Mouse (Mus musculus) kidney, adult 8-10 months (tissue): Measurements from ENCODE around the gene Cacnb4.
A peak's percentile ranks its signal among the peaks of the same experiment; 100 is the strongest.

Experiments used
- DNase-seq, 2 experiments: peaks; one replicate each; pipeline ENCODE4 v3.0.0; 2022

Cacnb4 gene

GRCm38 (mm10) chr2:52676023-52676912 lies at the start of gene Cacnb4:
Gene Cacnb4, minus strand, starts transcription at chr2:52676831.
- DNase-seq: peak in 1 of 2 experiments; percentile 22

GRCm38 (mm10) chr2:52720231-52721025 lies 43.8 kb upstream of the Cacnb4 start:
- no peak for DNase-seq

- no peak for DNase-seq
Observed at GRCm38 (mm10) chr2:52717076-52717475, 40.4 kb upstream of the Cacnb4 start.

- no peak for DNase-seq
Observed at GRCm38 (mm10) chr2:52715538-52715937, 38.9 kb upstream of the Cacnb4 start.

GRCm38 (mm10) chr2:52714111-52714510 lies 37.5 kb upstream of the Cacnb4 start:
- DNase-seq: peak in 1 of 2 experiments; percentile 19

- no peak for DNase-seq
Observed at GRCm38 (mm10) chr2:52710804-52711203, 34.2 kb upstream of the Cacnb4 start.

GRCm38 (mm10) chr2:52709417-52709816 lies 32.8 kb upstream of the Cacnb4 start:
- DNase-seq: no peak

- DNase-seq: no peak
Observed at GRCm38 (mm10) chr2:52701368-52702036, 24.9 kb upstream of the Cacnb4 start.

GRCm38 (mm10) chr2:52700352-52700751 lies 23.7 kb upstream of the Cacnb4 start:
- no peak for DNase-seq

- no peak for DNase-seq
Observed at GRCm38 (mm10) chr2:52694604-52695003, 18.0 kb upstream of the Cacnb4 start.

- peak in 1 of 2 experiments; percentile 21 for DNase-seq
Observed at GRCm38 (mm10) chr2:52691745-52692144, 15.1 kb upstream of the Cacnb4 start.

GRCm38 (mm10) chr2:52686601-52687000 lies 10.0 kb upstream of the Cacnb4 start:
- DNase-seq: no peak

GRCm38 (mm10) chr2:52677589-52677988 lies 958 bp upstream of the Cacnb4 start:
- no peak for DNase-seq

GRCm38 (mm10) chr2:52676913-52677303 lies 277 bp upstream of the Cacnb4 start:
- DNase-seq: peak; percentile 25 to 29

- DNase-seq: no peak
Observed at GRCm38 (mm10) chr2:52675278-52675987, 1.2 kb downstream of the Cacnb4 start.

GRCm38 (mm10) chr2:52674886-52675277 lies 1.7 kb downstream of the Cacnb4 start:
- peak; percentile 13 to 27 for DNase-seq

GRCm38 (mm10) chr2:52673172-52673571 lies 3.5 kb downstream of the Cacnb4 start:
- DNase-seq: no peak

- DNase-seq: no peak
Observed at GRCm38 (mm10) chr2:52670733-52671132, 5.9 kb downstream of the Cacnb4 start.

GRCm38 (mm10) chr2:52668480-52668879 lies 8.2 kb downstream of the Cacnb4 start:
- DNase-seq: no peak

GRCm38 (mm10) chr2:52656722-52657121 lies 19.9 kb downstream of the Cacnb4 start:
- DNase-seq: no peak

- DNase-seq: no peak
Observed at GRCm38 (mm10) chr2:52654541-52654940, 22.1 kb downstream of the Cacnb4 start.

GRCm38 (mm10) chr2:52651547-52651946 lies 25.1 kb downstream of the Cacnb4 start:
- no peak for DNase-seq
